Mouse (Mus musculus) limb, embryonic 14.5 days (tissue): ENCODE measurements around the gene Ovch2. TPM values are rescaled to one million over a fixed set of nuclear protein-coding genes. Genes with fewer than 3 reads are reported as not detected.

Experiments
- ATAC-seq: fragments of 200-750 bp; cut with Nextera tagmentation; 2 replicates; pipeline ENCODE4 v1.8.0; 2017; ENCODE audit warnings: low read depth, moderate number of reproducible peaks, moderate TSS enrichment; ENCODE audit not compliant: low FRiP score
- DNase-seq: peaks from one replicate; pipeline ENCODE4 v3.0.0-alpha.2; 2015; ENCODE audit warnings: low spot score
- H3K27ac ChIP-seq: fragments of 300-500 bp; sonication (generic); replicated peaks from 2 replicates; pipeline ENCODE4 v1.5.1; 2014; ENCODE audit warnings: low read depth, mild to moderate bottlenecking, low read length, moderate library complexity, mixed read lengths
- H3K27me3 ChIP-seq: fragments of 300-500 bp; sonication (generic); 2 replicates; pipeline ENCODE4 v1.6.1; 2014; ENCODE audit warnings: low read length, mixed read lengths; ENCODE audit not compliant: control insufficient read depth, insufficient read depth
- H3K36me3 ChIP-seq: fragments of 300-500 bp; sonication (generic); 2 replicates; pipeline ENCODE4 v1.6.1; 2014; ENCODE audit warnings: mild to moderate bottlenecking, low read length, moderate library complexity, mixed read lengths; ENCODE audit not compliant: control insufficient read depth, insufficient read depth
- H3K4me1 ChIP-seq: fragments of 300-500 bp; sonication (generic); 2 replicates; pipeline ENCODE4 v1.6.1; 2014; ENCODE audit warnings: antibody characterized with exemption, low read length, mixed read lengths; ENCODE audit not compliant: control insufficient read depth, insufficient read depth
- H3K4me2 ChIP-seq: fragments of 300-500 bp; sonication (generic); replicated peaks from 2 replicates; pipeline ENCODE4 v1.6.1; 2014; ENCODE audit warnings: low read depth, mild to moderate bottlenecking, low read length, moderate library complexity; ENCODE audit not compliant: severe bottlenecking
- H3K4me3 ChIP-seq: fragments of 300-500 bp; sonication (generic); replicated peaks from 2 replicates; pipeline ENCODE4 v1.5.1; 2014; ENCODE audit warnings: low read length
- H3K9ac ChIP-seq: fragments of 300-500 bp; sonication (generic); 2 replicates; pipeline ENCODE4 v1.6.1; 2014; ENCODE audit warnings: mild to moderate bottlenecking, low read depth, low read length, moderate library complexity; ENCODE audit not compliant: severe bottlenecking
- H3K9me3 ChIP-seq: fragments of 300-500 bp; sonication (generic); 2 replicates; pipeline ENCODE4 v1.6.1; 2016; ENCODE audit warnings: low read length; ENCODE audit not compliant: control insufficient read depth
- POLR2A ChIP-seq: fragments of 200-500 bp; IDR thresholded peaks from 2 replicates; pipeline ENCODE4 v1.8.0; 2012; ENCODE audit warnings: inconsistent platforms, mild to moderate bottlenecking, moderate library complexity, borderline replicate concordance; ENCODE audit not compliant: insufficient read depth, insufficient read length; ENCODE audit errors: extremely low read depth
- WGBS: fragments of 180-500 bp; shearing (Covaris S2); extraction: QIAGEN DNeasy Blood & Tissue Kit; methylation state at CpG from one replicate; pipeline ENCODE4 v1.1.7; 2014; 5-methylcytosine and 5-hydroxymethylcytosine counted together
- polyA plus RNA-seq, 2 experiments: library from polyadenylated mRNA; depleted of rRNA in 1 of 2; stranded (reverse) in 1 of 2; unstranded in 1 of 2; fragments of >200 nt; fragmentation: Nextera tagmentation in 1 of 2; extraction: Ambion mirVana in 1 of 2; gene quantifications; 2 replicates each; pipeline versions ENCODE4 v1.2.1 to v1.2.3; 2012 to 2014

Ovch2 gene
- polyA plus RNA-seq, 2 experiments, result not detected

DNA sequence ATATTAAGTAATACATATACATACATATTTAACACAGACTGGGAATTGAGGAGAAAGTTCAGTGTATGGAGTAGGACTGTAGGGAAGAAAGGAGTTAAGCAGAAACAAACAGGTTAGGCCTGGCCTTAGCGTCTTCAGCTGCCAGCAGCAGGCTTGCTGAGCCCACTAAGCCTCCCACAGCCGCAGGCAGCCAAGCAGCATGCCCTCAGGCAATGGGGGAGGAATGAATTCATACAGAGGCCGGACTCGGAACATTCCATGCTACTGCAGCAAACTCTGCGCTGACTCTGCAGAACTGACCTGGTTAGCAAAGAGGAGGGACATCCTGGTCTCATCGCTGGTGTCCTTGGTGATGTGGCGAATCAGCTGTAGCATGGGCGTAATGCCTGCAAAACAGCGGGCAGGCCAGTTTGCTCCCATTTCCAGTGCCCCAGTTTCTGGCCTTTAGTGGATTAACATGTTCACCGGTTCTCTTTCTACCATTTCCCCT, 48.9 kb downstream of the Ovch2 start:
- no peak overlapping the region for H3K9ac ChIP-seq
- H3K36me3 ChIP-seq, result no peaks in the 10 kb centered on the region
- H3K4me1 ChIP-seq, result no peaks in the 10 kb centered on the region
- 74% methylated on average over 10 of the region's 10 CpGs for WGBS
- no peak overlapping the region for H3K4me3 ChIP-seq
- no peak overlapping the region for H3K4me2 ChIP-seq
- H3K27ac ChIP-seq, result no peak overlapping the region
- ATAC-seq, result no peak
- TF ChIP-seq POLR2A, result no peak
- no peaks in the 10 kb centered on the region for H3K9me3 ChIP-seq
- DNase-seq, result no peak
- H3K27me3 ChIP-seq, result no peaks in the 10 kb centered on the region

DNA sequence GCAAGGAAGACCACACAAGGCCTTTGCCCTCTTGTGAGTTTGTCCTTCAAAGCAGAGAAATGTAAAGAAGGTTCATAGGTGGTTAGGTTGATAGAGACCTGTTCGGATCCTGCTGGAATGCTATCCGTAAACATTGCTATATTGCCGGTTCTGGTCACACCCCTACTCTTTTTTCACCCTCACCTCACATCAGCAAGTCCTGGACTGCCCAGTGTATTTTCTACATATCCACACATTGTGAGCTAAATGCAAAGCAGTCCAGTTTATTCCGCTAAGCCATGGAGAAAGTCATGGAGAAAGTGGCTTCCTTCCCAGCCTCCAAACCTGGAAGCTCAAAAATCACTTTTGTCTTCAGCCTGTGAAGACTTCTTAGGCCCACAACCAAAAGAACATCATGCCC, 51.3 kb downstream of the Ovch2 start:
- Histone ChIP-seq H3K9me3 (no peaks in the 10 kb centered on the region), H3K4me2 (no peak overlapping the region), H3K27me3 (no peaks in the 10 kb centered on the region), H3K4me3 (no peak overlapping the region), H3K4me1 (no peaks in the 10 kb centered on the region), H3K27ac (no peak overlapping the region), H3K9ac (no peak overlapping the region), H3K36me3 (peaks cover 6% of the 10 kb centered on the region)
- DNase-seq, result no peak
- TF ChIP-seq POLR2A, result no peak
- 89% methylated on average over 4 of the region's 4 CpGs for WGBS
- ATAC-seq, result no peak

DNA sequence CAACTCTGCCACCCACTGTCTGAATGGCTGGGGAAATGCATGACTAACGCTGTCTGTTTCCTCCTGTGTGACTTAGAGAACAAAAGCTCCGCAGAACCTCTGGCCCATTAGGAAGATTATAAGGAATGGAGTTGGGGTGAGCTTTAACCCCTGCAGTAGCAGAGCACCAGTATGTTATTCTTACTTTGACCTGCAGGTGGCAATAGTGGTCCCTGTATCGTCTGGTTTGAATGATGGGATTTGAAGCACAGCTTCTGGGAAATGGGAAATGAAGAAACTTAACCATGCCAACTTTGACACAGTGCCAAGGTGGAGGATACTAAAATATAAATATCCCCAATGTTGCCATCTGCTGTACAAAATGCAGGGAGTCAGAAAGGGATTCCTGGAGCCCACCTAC, 51.7 kb downstream of the Ovch2 start:
- DNase-seq (peak; percentile 72), ATAC-seq (no peak)
- Histone ChIP-seq H3K9me3 (no peaks in the 10 kb centered on the region), H3K9ac (no peak overlapping the region), H3K36me3 (peaks cover 9% of the 10 kb centered on the region), H3K4me3 (no peak overlapping the region), H3K27ac (no peak overlapping the region), H3K4me1 (no peaks in the 10 kb centered on the region), H3K4me2 (no peak overlapping the region), H3K27me3 (no peaks in the 10 kb centered on the region)
- 3% methylated on average over 3 of the region's 3 CpGs for WGBS
- no peak for TF ChIP-seq POLR2A

DNA sequence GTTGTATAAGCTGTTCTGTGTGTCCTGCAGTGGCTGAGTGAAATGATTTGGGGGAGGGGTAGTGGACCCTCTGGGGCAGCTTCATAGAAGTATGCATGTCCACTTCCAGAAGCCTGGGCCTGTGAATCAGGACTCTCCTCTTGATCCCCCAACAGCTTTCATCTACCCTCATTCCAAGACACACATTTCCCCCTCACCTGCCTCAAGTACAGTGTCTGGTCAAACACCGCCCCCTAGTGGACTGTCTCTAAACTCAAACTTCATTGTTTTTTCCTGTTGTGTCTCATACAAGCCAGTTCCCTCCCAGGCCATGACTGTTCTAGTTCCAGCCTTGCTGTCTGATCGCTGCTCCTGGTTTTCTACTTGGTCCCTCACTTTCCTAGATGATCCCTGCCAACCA, 53.1 kb downstream of the Ovch2 start:
- ATAC-seq, result peak; percentile 56

DNA sequence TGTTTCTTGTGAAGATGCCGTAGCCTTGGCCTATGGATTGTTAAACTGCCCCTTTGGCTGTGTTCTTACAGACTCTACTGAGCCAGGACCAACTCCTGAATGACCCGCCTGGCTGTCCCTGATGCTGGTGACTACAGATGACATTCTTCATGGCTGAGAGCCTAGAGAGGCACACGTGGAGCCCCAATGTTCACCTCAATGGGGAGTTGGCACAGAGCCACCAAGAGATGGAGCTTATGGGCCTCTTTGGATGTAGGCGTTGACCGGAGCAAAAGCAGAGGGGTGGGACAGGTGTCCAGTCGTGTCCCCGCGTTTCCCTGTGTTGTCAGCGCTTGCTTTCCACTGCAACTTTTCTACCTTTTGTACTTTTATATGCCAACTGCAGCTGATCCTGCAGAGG, 53.5 kb downstream of the Ovch2 start:
- Histone ChIP-seq H3K4me2 (no peak overlapping the region), H3K4me3 (no peak overlapping the region), H3K27ac (no peak overlapping the region), H3K9me3 (no peaks in the 10 kb centered on the region), H3K9ac (no peak overlapping the region), H3K36me3 (peaks cover 15% of the 10 kb centered on the region), H3K27me3 (no peaks in the 10 kb centered on the region), H3K4me1 (no peaks in the 10 kb centered on the region)
- WGBS, result 82% methylated on average over 9 of the region's 9 CpGs
- ATAC-seq, result no peak
- no peak for TF ChIP-seq POLR2A
- DNase-seq, result no peak

More for the DNA sequence above, 53.1 kb downstream of the Ovch2 start:
- H3K9ac ChIP-seq, result no peak overlapping the region
- no peak overlapping the region for H3K4me3 ChIP-seq
- H3K27me3 ChIP-seq, result no peaks in the 10 kb centered on the region
- TF ChIP-seq POLR2A, result no peak
- H3K27ac ChIP-seq, result no peak overlapping the region
- DNase-seq, result peak; percentile 68
- WGBS, result 18% methylated on average over 2 of the region's 2 CpGs
- H3K4me2 ChIP-seq, result no peak overlapping the region
- no peaks in the 10 kb centered on the region for H3K9me3 ChIP-seq
- no peaks in the 10 kb centered on the region for H3K4me1 ChIP-seq
- H3K36me3 ChIP-seq, result peaks cover 15% of the 10 kb centered on the region

DNA sequence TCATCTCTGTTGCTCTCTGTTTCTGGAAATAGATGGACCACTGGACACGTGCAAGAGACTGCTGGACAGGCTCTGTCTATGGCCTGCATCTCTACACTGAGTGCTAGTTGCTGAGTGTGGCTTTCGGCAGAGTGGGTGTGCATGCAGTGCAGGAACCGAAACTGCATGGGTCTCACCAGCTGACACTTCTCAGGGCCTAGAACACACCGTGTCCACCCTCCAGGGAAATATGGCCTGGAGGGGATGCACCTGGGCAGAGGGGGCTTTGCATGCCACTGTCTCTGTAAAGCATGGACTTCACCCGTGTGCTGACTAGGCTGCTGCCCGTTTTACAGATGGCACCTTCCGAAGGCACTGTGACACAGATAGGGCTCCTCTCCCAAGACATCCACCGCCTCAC, 55.0 kb downstream of the Ovch2 start:
- no peak overlapping the region for H3K4me3 ChIP-seq
- H3K36me3 ChIP-seq, result peaks cover 19% of the 10 kb centered on the region
- H3K4me2 ChIP-seq, result no peak overlapping the region
- H3K9me3 ChIP-seq, result no peaks in the 10 kb centered on the region
- H3K9ac ChIP-seq, result no peak overlapping the region
- no peak for TF ChIP-seq POLR2A
- no peaks in the 10 kb centered on the region for H3K27me3 ChIP-seq
- H3K27ac ChIP-seq, result no peak overlapping the region
- DNase-seq (no peak), ATAC-seq (no peak)
- no peaks in the 10 kb centered on the region for H3K4me1 ChIP-seq
- WGBS, result 90% methylated on average over 8 of the region's 8 CpGs
